Mouse (Mus musculus) hindbrain, postnatal 0 days (tissue): ENCODE data around the gene A730049H05Rik. TPM values are rescaled to one million over a fixed set of nuclear protein-coding genes. Genes with fewer than 3 reads are reported as not detected.
A peak's percentile ranks its signal among the peaks of the same experiment; 100 is the strongest.

Source experiments
- ATAC-seq: fragments of 200-750 bp; cut with Nextera tagmentation; 2 replicates; pipeline ENCODE4 v1.8.0; 2017; ENCODE audit warnings: mild to moderate bottlenecking, moderate TSS enrichment, moderate library complexity
- DNase-seq: peaks from one replicate; pipeline ENCODE4 v3.0.0-alpha.2; 2015; ENCODE audit warnings: low spot score
- H3K27ac ChIP-seq: fragments of 300-500 bp; sonication (generic); 2 replicates; pipeline ENCODE4 v1.5.1; 2014; ENCODE audit warnings: mild to moderate bottlenecking
- H3K27me3 ChIP-seq: fragments of 300-500 bp; sonication (generic); 2 replicates; pipeline ENCODE4 v1.6.1; 2014; ENCODE audit warnings: low read length, mixed read lengths; ENCODE audit not compliant: insufficient read depth
- H3K36me3 ChIP-seq: fragments of 300-500 bp; sonication (generic); 2 replicates; pipeline ENCODE4 v1.6.1; 2014; ENCODE audit warnings: low read length, mixed read lengths; ENCODE audit not compliant: insufficient read depth
- H3K4me1 ChIP-seq: fragments of 300-500 bp; sonication (generic); 2 replicates; pipeline ENCODE4 v1.6.1; 2014; ENCODE audit warnings: antibody characterized with exemption, low read length, mixed read lengths; ENCODE audit not compliant: insufficient read depth
- H3K4me2 ChIP-seq: fragments of 300-500 bp; sonication (generic); 2 replicates; pipeline ENCODE4 v1.6.1; 2014; ENCODE audit warnings: low read depth, mild to moderate bottlenecking, low read length, moderate library complexity, mixed read lengths
- H3K4me3 ChIP-seq: fragments of 300-500 bp; sonication (generic); 2 replicates; pipeline ENCODE4 v1.5.1; 2014; ENCODE audit warnings: low read length
- H3K9ac ChIP-seq: fragments of 300-500 bp; sonication (generic); replicated peaks from 2 replicates; pipeline ENCODE4 v1.6.1; 2014; ENCODE audit warnings: mild to moderate bottlenecking, low read length, moderate library complexity, mixed read lengths
- H3K9me3 ChIP-seq: fragments of 300-500 bp; sonication (generic); 2 replicates; pipeline ENCODE4 v1.6.1; 2016; ENCODE audit warnings: low read length, mixed read lengths
- CTCF ChIP-seq: IDR thresholded peaks from 2 replicates; pipeline ENCODE4 v1.5.1; 2016; ENCODE audit warnings: antibody characterized with exemption, control low read depth, low read depth
- WGBS: fragments of 180-500 bp; shearing (Covaris S2); extraction: QIAGEN DNeasy Blood & Tissue Kit; methylation state at CpG from one replicate; pipeline ENCODE4 v1.1.7; 2014; 5-methylcytosine and 5-hydroxymethylcytosine counted together
- polyA plus RNA-seq: library from polyadenylated mRNA; unstranded; fragments of >200 nt; fragmentation: Nextera tagmentation; extraction: Ambion mirVana; gene quantifications from 2 replicates; pipeline ENCODE4 v1.2.1, GENCODE M21; 2015
- total RNA-seq: library from RNA; depleted of rRNA; stranded (reverse); fragments of >200 nt; gene quantifications from 2 replicates; pipeline ENCODE4 v1.2.3, GENCODE M21; 2014

Gene A730049H05Rik
- total and polyA plus RNA-seq, 2 experiments from 2014 or later, result 0.68 to 1.2 TPM

DNA sequence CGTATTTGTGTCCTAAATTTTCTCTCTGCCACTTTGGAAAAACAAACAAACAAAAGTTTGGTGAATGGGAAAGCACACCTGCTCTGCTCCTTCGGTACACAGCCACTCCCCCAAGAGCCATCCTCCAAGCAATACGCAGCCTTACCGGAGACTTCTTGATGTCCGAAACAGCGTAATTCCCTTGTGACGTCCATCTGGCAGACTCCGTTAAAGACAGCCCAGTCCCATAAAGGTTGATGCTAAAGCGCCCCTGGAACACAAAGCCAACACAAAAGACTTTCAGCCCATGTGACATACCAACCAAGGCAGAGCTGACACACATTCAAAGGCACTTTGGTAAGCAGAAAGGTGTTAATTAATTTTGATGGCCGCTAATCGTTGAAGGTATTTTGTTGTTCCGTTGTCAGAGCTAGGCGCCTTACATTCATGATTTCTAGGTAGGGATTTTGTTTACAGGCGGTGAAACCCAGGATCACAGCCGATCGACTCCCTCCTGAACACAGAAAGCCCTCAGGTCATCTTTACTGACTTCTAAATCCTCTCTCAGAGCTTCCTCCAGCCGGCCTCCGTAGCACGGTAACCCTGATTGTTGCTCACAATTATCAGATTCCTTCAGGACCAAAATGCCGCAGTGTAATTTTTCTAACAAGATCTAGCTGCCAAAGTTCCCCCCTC, 29.4 kb upstream of the A730049H05Rik start:
- no peak for TF ChIP-seq CTCF
- DNase-seq (peak; percentile 36), ATAC-seq (peak; percentile 50; the same call in 1 of the 2 replicates)
- Histone ChIP-seq H3K4me1 (0 out of 2 replicates have a peak, but pooled peaks cover 3% of the 10 kb centered on the region), H3K9ac (peak overlapping the region; percentile 10; the same call in 1 of the 2 replicates), H3K27me3 (no peaks in the 10 kb centered on the region; the same call in 1 of the 2 replicates), H3K4me3 (peak overlapping the region; percentile 29), H3K36me3 (no peaks in the 10 kb centered on the region), H3K9me3 (no peaks in the 10 kb centered on the region), H3K27ac (no peak overlapping the region), H3K4me2 (peak overlapping the region; percentile 56)
- WGBS, result 6% methylated on average over 20 of the region's 20 CpGs

DNA sequence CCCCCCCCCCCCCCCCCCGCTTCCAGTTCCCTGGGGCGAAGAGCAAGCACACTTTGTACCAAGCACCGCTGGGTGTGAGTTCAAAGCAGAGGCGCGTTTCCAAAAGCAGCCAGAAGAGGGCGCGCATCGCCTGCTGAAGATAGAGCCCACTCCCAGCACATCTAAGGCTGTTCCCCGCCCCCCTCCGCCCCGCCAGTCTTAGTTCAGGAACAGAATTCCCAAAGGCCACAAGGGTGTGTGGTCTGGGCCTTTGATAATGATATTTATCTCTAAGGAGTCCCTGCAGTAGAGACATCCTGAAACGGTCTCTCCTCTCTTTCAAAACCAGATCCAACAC, 28.9 kb upstream of the A730049H05Rik start:
- TF ChIP-seq CTCF, result peak; percentile 87
- peak; percentile 89 for ATAC-seq
- H3K4me2 ChIP-seq, result peak overlapping the region; percentile 56
- H3K27me3 ChIP-seq, result no peaks in the 10 kb centered on the region; the same call in 1 of the 2 replicates
- no peaks in the 10 kb centered on the region for H3K36me3 ChIP-seq
- peak overlapping the region; percentile 29 for H3K4me3 ChIP-seq
- 1% methylated on average over 11 of the region's 12 CpGs for WGBS
- no peaks in the 10 kb centered on the region for H3K9me3 ChIP-seq
- H3K9ac ChIP-seq, result no peak overlapping the region
- 0 out of 2 replicates have a peak, but pooled peaks cover 3% of the 10 kb centered on the region for H3K4me1 ChIP-seq
- no peak overlapping the region for H3K27ac ChIP-seq
- peak; percentile 94 for DNase-seq

GRCm38 (mm10) chr6:92793804-92794203, 22.5 kb upstream of the A730049H05Rik start:
- WGBS, result 80% methylated on average over 6 of the region's 6 CpGs
- Histone ChIP-seq H3K9ac (no peak overlapping the region), H3K4me3 (no peak overlapping the region), H3K4me2 (no peak overlapping the region), H3K36me3 (no peaks in the 10 kb centered on the region), H3K4me1 (no peaks in the 10 kb centered on the region), H3K27me3 (no peaks in the 10 kb centered on the region), H3K9me3 (no peaks in the 10 kb centered on the region), H3K27ac (no peak overlapping the region)
- ATAC-seq (no peak), DNase-seq (no peak)
- TF ChIP-seq CTCF, result no peak

GRCm38 (mm10) chr6:92801462-92801861, 14.8 kb upstream of the A730049H05Rik start:
- Histone ChIP-seq H3K27me3 (no peaks in the 10 kb centered on the region), H3K4me2 (no peak overlapping the region), H3K4me3 (no peak overlapping the region), H3K27ac (no peak overlapping the region), H3K4me1 (peaks cover 5% of the 10 kb centered on the region), H3K36me3 (no peaks in the 10 kb centered on the region), H3K9ac (no peak overlapping the region), H3K9me3 (no peaks in the 10 kb centered on the region)
- no peak for DNase-seq
- no peak for ATAC-seq
- TF ChIP-seq CTCF, result no peak
- WGBS, result 70% methylated on average over 2 of the region's 2 CpGs

GRCm38 (mm10) chr6:92802421-92802820, 13.9 kb upstream of the A730049H05Rik start:
- DNase-seq (no peak), ATAC-seq (no peak)
- TF ChIP-seq CTCF, result no peak
- H3K27me3 ChIP-seq, result no peaks in the 10 kb centered on the region
- 0 out of 2 replicates have a peak overlapping the region, but pooled peaks have one; percentile 6 for H3K27ac ChIP-seq
- peaks cover 5% of the 10 kb centered on the region for H3K4me1 ChIP-seq
- no peak overlapping the region for H3K4me2 ChIP-seq
- no peak overlapping the region for H3K4me3 ChIP-seq
- 91% methylated on average over 11 of the region's 11 CpGs for WGBS
- H3K9me3 ChIP-seq, result no peaks in the 10 kb centered on the region
- H3K9ac ChIP-seq, result no peak overlapping the region
- H3K36me3 ChIP-seq, result no peaks in the 10 kb centered on the region

GRCm38 (mm10) chr6:92803213-92803612, 13.1 kb upstream of the A730049H05Rik start:
- peak; percentile 92 for ATAC-seq
- TF ChIP-seq CTCF, result no peak
- H3K4me2 ChIP-seq, result no peak overlapping the region
- H3K4me3 ChIP-seq, result no peak overlapping the region
- H3K27me3 ChIP-seq, result no peaks in the 10 kb centered on the region
- no peaks in the 10 kb centered on the region for H3K36me3 ChIP-seq
- no peaks in the 10 kb centered on the region for H3K9me3 ChIP-seq
- DNase-seq, result peak; percentile 83
- 38% methylated on average over 6 of the region's 6 CpGs for WGBS
- H3K4me1 ChIP-seq, result peaks cover 5% of the 10 kb centered on the region
- H3K27ac ChIP-seq, result peak overlapping the region; percentile 6; the same call in 1 of the 2 replicates
- no peak overlapping the region for H3K9ac ChIP-seq
